Mouse (Mus musculus) adrenal gland (tissue): ENCODE results near the gene Olfr904.
"Not testable (repeated sequence)": the region's sequence is repeated elsewhere in the genome, so short reads cannot be mapped to it uniquely, and the experiment has no call there.

Experiments used
- intact Hi-C: fragments of 180-260 bp; cut with DNase I; formaldehyde crosslinking; loops from one replicate; pipeline ENCODE4 v1.15.1; 2025
- long read RNA-seq, 2 experiments: library from polyadenylated mRNA; unstranded; transcript quantifications; one replicate each; pipeline ENCODE4 v2.0.0; 2020; ENCODE audit warnings: borderline replicate concordance in 1 of 2; ENCODE audit not compliant: insufficient replicate concordance in 1 of 2

The Olfr904 gene
- long read RNA-seq, experiment 1: 0 reads
- long read RNA-seq, experiment 2: 0 reads

DNA sequence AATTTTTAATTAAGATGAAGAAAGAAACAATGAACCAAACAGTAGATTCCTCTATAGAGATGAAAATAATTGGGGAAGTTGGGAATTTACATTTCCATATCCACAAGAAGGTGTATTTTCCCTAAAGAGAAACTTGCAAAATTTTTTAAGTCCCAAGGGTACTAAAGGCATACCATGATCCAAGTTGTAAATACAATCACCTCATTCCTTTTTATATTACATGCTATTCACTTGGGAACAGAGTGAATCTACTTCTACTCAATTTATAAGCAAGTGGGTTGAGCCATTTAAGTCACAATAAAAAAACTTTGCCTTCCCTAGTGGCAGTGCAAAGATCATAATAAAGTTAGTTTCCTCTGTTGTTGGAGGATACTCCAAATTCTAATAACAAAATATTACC, at the start of gene Olfr904:
TSS of gene Olfr904 (plus strand) at position 301 of the 400 bp plus-strand sequence.
- intact Hi-C loops: no loop called here

DNA sequence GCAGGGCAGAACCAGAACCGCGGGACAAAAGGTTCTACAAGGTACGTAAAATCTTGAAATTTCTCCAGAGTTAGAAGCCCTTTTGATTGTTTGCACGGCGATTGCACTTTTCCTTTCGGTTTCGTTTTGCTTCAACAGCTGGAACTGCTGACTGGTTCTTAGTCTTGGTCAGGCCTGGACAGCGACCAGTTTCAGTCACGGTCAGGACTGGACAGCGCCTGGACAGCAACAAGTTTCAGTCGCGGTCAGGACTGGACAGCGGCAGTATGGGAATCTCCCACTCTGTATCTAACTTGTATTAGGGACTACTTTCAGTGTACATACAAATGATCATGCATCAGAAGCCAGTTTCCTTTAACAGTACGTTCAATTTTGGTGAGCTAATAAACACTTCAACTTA, 49.4 kb upstream of the Olfr904 start:
- intact Hi-C loops: not testable (repeated sequence)

- intact Hi-C loops: no loop called here
Observed at GRCm38 (mm10) chr9:38423801-38424200, 39.1 kb upstream of the Olfr904 start.

DNA sequence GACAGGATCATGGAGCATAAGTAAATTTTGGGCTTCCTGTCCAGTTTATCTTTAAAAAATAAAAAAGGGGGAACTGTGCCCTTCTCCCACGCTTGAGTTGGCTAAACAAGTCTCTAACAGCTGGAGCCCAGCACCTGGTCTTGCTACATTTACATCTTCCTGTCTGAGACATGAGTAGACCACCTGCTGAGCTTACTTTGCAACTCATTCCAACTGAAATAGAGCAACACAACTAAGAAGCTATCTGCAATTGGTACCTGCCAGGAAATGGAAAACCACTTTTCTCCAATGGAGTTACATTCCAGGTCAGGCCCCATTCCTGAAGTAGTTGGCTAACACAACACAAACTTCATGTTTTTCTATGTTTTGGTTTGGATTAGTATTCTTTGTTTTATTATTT, 35.9 kb upstream of the Olfr904 start:
- intact Hi-C loops: no loop called here

- intact Hi-C loops: no loop called here
Observed at GRCm38 (mm10) chr9:38429155-38429554, 33.8 kb upstream of the Olfr904 start, which contains the start of gene Olfr901. Gene Olfr901 (plus strand): TSS chr9:38429455.

DNA sequence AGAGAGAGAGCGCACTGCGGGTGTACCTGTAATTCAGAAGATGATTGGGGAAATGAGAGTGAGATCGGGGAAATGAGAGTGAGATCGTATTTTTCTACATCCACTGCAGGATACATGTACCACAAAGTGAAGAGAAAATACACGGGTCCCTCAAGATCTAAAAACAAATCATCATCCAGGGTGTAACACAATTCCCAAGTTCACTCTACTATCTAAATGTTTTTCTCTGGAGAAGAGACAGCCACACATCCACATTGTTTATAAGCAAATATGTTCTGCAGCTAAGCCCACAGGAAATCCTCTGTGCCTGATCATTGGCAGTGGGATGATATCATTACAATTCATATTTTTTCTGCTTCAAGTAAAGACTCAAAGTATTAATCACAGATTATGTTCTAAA, 15.6 kb upstream of the Olfr904 start, which contains the start of gene Olfr902:
TSS of gene Olfr902 (plus strand) at position 301 of the 400 bp plus-strand sequence.
- intact Hi-C loops: no loop called here

- intact Hi-C loops: no loop called here
Observed at GRCm38 (mm10) chr9:38470807-38471206, 7.9 kb downstream of the Olfr904 start, which contains the start of gene Olfr905. Gene Olfr905 (plus strand): TSS chr9:38471107.

- intact Hi-C loops: no loop called here
Observed at GRCm38 (mm10) chr9:38486785-38487184, 23.8 kb downstream of the Olfr904 start, which contains the start of gene Olfr906. Gene Olfr906 (plus strand): TSS chr9:38487085.

GRCm38 (mm10) chr9:38495501-38495900, 32.6 kb downstream of the Olfr904 start, which contains the start of gene Olfr907:
Gene Olfr907 (plus strand): TSS chr9:38495801.
- intact Hi-C loops: no loop called here

DNA sequence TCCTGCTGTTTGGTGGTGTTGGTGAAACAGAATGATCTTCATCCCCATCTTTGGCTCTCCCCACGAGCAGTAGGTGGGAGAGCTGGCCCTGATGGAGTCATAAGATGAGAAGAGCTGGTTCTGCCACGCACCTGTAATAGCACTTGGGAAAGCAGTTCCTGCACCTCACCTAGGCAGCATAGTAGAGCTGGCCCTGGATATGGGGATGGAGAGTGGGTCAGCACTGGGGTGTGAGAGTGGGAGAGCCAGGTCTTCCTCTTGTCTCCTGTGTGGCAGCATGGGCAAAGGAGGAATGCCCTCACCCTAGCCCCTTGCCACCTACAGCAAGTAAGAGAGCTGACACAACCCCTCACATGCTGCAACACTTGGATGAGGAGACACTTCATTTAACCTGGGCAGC, 49.4 kb downstream of the Olfr904 start:
- intact Hi-C loops: no loop called here
